Mouse (Mus musculus): Measurements from ENCODE around the gene Aamp. TPM values are rescaled to one million over a fixed set of nuclear protein-coding genes. Genes with fewer than 3 reads are reported as not detected.

Aamp gene
- polyA plus RNA-seq, 1 experiment from 2014 or later = 97.5 TPM

Other genes with a start within 250 kb of the Aamp start
- gene Tns1, start 160.3 kb downstream of the Aamp start, polyA plus RNA-seq (2015; fragmentation: Nextera tagmentation; extraction: Ambion mirVana) = 22.9 and 23.0 TPM in 2 replicates
- gene Rufy4, start 159.2 kb downstream of the Aamp start, polyA plus RNA-seq (2015; fragmentation: Nextera tagmentation; extraction: Ambion mirVana) = 0.14 TPM in 1 of 2 replicates, not detected in the other
- gene Cxcr2, start 130.7 kb downstream of the Aamp start, polyA plus RNA-seq (2015; fragmentation: Nextera tagmentation; extraction: Ambion mirVana) = 1.8 and 2.7 TPM in 2 replicates
- gene Cxcr1, start 90.1 kb downstream of the Aamp start, polyA plus RNA-seq (2015; fragmentation: Nextera tagmentation; extraction: Ambion mirVana) = 0.07 TPM in 1 of 2 replicates, not detected in the other
- 181 and 187 TPM in 2 replicates for gene Arpc2, start 48.7 kb downstream of the Aamp start, polyA plus RNA-seq (2015; fragmentation: Nextera tagmentation; extraction: Ambion mirVana)
- gene Gpbar1, start 6.2 kb downstream of the Aamp start, polyA plus RNA-seq (2015; fragmentation: Nextera tagmentation; extraction: Ambion mirVana) = 0.36 and 0.39 TPM in 2 replicates
- 34.0 and 37.5 TPM in 2 replicates for gene Pnkd, start 192 bp upstream of the Aamp start, polyA plus RNA-seq (2015; fragmentation: Nextera tagmentation; extraction: Ambion mirVana)
- gene Tmbim1, start 20.9 kb upstream of the Aamp start, polyA plus RNA-seq (2015; fragmentation: Nextera tagmentation; extraction: Ambion mirVana) = 16.5 and 18.8 TPM in 2 replicates
- 0.05 and 0.08 TPM in 2 replicates for gene Catip, start 77.4 kb upstream of the Aamp start, polyA plus RNA-seq (2015; fragmentation: Nextera tagmentation; extraction: Ambion mirVana)
- 17.4 and 17.9 TPM in 2 replicates for gene Slc11a1, start 90.5 kb upstream of the Aamp start, polyA plus RNA-seq (2015; fragmentation: Nextera tagmentation; extraction: Ambion mirVana)
- 45.9 and 48.6 TPM in 2 replicates for gene Ctdsp1, start 106.8 kb upstream of the Aamp start, polyA plus RNA-seq (2015; fragmentation: Nextera tagmentation; extraction: Ambion mirVana)
- 0.69 and 1.6 TPM in 2 replicates for gene Vil1, start 124.6 kb upstream of the Aamp start, polyA plus RNA-seq (2015; fragmentation: Nextera tagmentation; extraction: Ambion mirVana)
- 27.2 and 28.9 TPM in 2 replicates for gene Cnot9, start 221.3 kb upstream of the Aamp start, polyA plus RNA-seq (2015; fragmentation: Nextera tagmentation; extraction: Ambion mirVana)